Mouse (Mus musculus) kidney, postnatal 14 days (tissue): ENCODE results near the gene S100a4.

Experiments
- DNase-seq: peaks from one replicate; pipeline ENCODE4 v3.0.0; 2022; ENCODE audit warnings: mixed read lengths

Gene S100a4

GRCm38 (mm10) chr3:90600458-90601195 is 2.9 kb upstream of the S100a4 start:
- no peak for DNase-seq

GRCm38 (mm10) chr3:90601486-90602110 is 2.0 kb upstream of the S100a4 start, which contains the start of gene Gm42674:
Gene Gm42674 (plus strand): TSS chr3:90601904.
- no peak for DNase-seq

GRCm38 (mm10) chr3:90604416-90604815 is 845 bp downstream of the S100a4 start:
- DNase-seq, result peak; percentile 82

- DNase-seq, result no peak
Measured at GRCm38 (mm10) chr3:90605049-90605448, 1.5 kb downstream of the S100a4 start.

GRCm38 (mm10) chr3:90605736-90606135 is 2.2 kb downstream of the S100a4 start:
- DNase-seq, result no peak

GRCm38 (mm10) chr3:90606185-90606584 is 2.6 kb downstream of the S100a4 start:
- no peak for DNase-seq

- DNase-seq, result no peak
Measured at GRCm38 (mm10) chr3:90607361-90607760, 3.8 kb downstream of the S100a4 start.

DNA sequence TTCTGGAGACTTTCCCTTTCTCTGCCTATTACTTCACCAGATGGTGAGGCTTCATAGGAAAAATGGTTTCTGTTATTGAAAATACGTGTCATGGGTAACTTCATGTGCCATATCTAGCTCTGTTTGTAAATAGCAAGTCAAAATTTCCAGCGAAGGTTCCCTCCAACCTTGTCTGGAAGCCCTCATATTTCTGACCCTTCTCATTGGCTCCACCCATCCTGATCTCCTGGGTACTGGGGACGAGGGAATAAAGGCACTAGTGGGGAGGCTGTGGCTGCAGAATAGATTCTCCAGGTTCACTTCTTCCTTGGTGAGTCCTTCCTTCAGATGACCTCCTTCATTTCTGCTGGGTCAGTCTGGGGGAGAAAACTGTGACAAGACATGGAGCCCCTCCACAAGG is 4.7 kb downstream of the S100a4 start, which contains the start of gene S100a5:
Gene S100a5 (plus strand): TSS at position 301 of the 400 bp plus-strand sequence.
- DNase-seq, result no peak

GRCm38 (mm10) chr3:90609102-90609501 is 5.5 kb downstream of the S100a4 start:
- DNase-seq, result no peak

- DNase-seq, result no peak
Measured at GRCm38 (mm10) chr3:90611494-90611893, 7.9 kb downstream of the S100a4 start.

DNA sequence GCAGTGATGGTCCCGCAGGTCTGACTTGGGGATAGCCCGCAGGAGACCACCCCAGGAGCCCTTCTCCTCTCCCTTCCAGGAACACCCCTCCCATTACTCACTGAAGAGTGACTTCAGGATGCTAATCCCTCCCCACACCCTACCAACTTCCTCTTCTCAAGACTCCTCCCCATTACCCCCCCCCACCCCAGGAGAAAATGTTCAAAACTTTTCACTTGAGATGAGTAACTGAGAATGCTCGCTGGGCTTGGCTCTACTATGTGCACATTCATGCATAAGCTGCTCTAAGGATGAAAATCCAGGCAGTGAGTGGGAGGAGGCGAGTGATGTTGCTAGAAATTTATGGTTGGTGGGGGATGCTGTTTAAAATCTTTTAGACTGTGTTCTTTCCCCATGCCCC is 8.5 kb downstream of the S100a4 start:
- no peak for DNase-seq

DNA sequence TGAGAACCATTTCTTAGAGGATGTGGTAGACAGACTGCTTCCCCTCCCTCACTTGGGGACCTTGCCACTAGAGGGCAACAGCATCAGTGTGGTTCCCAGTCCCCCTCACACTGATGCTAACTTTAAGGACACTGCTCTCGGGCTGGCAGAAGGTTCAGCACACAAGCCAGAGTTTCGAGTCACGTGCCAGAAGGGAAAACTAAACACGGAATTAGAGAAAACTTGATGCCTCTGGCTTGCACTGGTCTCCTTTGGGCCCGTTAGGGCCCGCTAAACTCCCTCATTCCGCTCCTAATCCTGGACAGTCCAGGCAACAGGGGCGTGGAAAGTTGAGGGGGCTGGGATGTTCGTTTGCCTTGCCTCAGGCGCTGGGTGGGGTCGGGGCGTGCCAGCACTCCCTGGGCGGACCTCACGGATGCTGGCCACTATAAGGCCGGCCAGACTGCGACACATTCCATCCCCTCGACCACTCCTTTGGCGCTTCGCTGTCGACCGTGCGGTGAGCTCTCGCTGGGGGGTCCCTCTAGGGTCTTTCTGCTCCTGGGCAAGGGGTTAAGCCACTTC is 9.2 kb downstream of the S100a4 start, which contains the start of gene S100a6:
Gene S100a6 (plus strand): TSS at position 155 of the 564 bp plus-strand sequence.
- DNase-seq, result peak; percentile 73

DNA sequence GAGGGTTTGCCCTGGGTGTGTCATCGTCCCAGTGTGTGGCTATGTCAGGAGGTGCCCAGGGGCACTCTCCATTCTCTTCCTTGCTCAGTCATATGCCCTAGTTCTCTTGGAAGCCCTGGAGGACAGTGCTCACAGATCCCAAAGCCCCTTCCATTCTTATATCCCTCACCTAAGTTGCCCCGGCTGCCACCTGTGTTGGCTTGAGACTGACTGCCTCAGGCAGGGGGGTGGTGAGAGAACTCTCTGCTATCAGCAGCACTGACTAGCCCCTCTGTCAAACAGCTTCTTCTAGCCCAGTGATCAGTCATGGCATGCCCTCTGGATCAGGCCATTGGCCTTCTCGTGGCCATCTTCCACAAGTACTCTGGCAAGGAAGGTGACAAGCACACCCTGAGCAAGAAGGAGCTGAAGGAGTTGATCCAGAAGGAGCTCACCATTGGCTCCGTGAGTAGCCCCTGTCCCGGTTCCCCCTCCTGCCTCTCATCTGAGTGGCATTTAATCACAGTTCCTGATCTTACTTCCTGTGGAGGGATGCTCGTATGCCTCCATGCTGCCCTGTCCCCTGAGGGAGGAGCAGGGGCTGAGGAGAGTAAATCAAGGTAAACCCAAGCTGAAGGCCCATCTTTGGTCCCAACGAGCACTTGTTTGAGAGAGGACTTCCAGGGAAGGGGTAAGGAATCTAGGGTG is 10.0 kb downstream of the S100a4 start:
- DNase-seq, result no peak

- DNase-seq, result no peak
Measured at GRCm38 (mm10) chr3:90614148-90614530, 10.6 kb downstream of the S100a4 start.

DNA sequence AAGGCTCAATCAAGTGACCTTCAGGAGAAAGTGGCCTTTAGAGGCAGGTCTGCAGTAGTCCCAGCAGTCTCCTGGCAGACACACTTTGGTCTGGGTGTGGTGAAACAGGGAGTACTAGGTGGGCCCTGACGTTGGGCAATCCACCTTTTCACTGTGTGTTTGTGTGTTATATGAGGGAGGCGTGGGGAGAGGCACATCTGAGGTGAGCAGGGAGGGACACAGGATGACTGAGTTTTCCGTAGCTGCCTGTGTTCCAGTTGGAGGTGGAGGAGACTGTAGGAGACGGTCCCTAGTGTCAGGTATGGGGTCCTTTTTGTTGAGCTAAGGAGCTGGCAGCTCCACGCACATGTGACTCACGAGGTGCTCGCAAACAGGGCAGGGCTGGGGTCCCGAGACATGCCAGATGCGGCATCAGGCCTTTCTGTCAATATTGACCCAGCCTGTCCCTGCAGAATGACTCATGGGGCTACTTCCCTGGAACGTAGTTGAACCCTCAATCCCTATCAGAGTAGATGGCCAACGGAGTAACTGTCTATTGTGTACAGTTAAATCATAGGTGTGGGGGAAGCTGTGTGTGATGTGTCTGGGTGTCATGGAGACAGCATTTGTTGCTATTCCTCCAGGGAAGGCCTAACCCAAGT is 11.2 kb downstream of the S100a4 start:
- no peak for DNase-seq

DNA sequence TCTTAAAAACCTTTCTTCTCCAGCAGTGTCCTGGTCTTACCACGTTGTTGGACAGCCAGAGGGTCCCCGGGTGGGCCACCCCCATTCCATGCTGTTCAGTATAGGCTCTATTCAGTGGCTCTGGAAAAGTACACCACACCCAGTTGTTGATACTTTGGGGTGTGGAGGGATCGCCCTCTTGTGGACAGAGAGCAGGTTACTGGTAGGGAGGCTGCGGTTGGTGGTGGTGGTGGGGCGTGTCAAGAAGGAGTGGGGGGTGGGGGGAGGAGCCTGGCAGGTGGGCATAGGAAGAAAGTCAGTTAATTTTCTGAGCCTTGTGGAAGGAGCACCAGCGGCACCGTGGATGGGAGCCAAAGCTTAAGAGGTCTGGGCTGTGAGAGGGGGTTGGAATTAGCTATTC is 11.8 kb downstream of the S100a4 start:
- peak; percentile 83 for DNase-seq

- no peak for DNase-seq
Measured at GRCm38 (mm10) chr3:90615911-90616310, 12.3 kb downstream of the S100a4 start.

DNA sequence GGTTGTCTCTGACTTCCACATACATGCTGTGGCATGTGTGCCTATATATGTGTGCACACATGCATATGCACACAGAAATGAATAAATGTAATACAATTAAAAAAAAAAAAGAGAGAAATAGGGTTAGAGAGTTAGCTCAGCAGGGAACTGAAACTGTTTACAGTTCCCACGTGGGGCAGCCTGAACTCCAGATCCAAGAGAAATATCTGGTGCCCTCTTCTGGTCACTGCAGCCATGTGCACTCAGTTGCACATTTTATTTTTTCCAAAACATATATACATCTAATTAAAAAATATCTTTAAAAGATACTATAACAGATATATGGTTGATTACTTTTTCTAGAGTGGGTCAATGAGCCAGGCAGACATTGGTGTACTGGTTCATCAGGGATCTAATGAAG is 14.0 kb downstream of the S100a4 start:
- DNase-seq, result no peak

- DNase-seq, result no peak
Measured at GRCm38 (mm10) chr3:90621552-90621951, 18.0 kb downstream of the S100a4 start.

- DNase-seq, result peak; percentile 76
Measured at GRCm38 (mm10) chr3:90623435-90624071, 20.0 kb downstream of the S100a4 start.

DNA sequence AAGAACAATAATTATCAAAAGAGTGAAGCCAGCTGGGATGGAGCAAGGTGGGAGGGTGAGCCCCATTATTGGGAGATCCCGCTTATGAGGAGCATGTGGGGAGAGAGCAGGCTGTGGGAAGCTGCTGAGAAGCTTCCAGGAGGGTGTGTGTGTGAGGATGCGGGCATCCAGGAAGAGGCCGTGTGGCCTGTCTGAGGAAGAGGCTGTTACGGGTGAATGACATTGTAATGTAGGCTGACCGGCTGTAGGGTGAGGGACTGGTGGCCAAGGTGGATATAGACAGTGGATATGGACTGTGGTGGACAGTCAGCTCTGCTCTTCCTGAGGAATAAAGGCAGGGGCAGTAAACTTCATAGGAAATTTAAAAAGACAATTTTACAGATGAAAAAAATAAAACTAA is 21.9 kb downstream of the S100a4 start:
- no peak for DNase-seq

DNA sequence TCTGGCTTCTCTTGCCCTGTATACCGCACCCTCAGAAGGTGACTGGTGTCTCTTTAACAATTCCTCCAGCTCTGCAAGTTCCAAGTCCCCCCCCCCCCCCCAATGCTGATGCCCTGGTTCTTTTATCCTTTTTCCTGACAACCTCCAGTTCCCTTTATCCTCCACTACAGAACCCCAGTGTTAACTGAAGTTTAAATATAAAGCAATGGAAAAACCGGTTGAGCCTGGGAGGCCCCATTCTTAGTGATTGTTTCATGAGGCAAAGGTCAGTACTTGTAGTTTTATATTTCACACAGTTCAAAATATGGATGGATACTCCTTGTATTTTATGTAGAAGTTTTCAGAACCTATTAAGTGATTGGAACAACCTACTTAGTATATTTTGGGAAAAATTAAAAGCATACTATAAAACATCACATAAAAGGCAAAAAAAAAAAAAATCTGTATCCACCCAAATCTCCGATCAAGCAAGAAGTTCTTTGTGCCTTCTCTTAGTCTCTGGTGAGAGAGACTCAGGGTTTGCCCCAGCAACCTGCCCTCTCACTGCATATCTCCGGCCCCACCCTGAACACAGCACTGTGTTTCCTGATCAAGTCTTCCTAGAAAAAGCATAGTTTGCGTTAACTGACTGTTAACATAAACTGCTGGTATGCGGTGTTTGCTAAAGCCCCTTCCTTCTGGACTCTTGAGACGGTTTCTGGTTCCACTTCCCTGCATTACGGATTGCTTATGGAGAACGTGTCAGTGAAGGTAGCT is 22.9 kb downstream of the S100a4 start:
- no peak for DNase-seq
